In genomic region chr3:90526580-90526979, GRCm38 (mm10) we compare ENCODE assay signal across 12 mouse cellular contexts. TPM values are rescaled to one million over a fixed set of nuclear protein-coding genes. Genes with fewer than 3 reads are reported as not detected.
DNase-seq lines count a peak whose midpoint lies in the region; ATAC-seq lines count a peak whose summit lies in the region.
"Had no signal": no experiment of that assay in that cellular context is flagged by ENCODE, and none has a peak within 500 bp of the region (broad histone marks: within the 10 kb centered on the region; RNA-seq: fewer than 3 reads in every experiment).

TSS of gene S100a14 (plus strand) at chr3:90526856.

- no peak within 1 kb of the TSS for H3K4me2 ChIP-seq in heart, embryonic 16.5 days (ENCODE audit: low read depth, low read length)
- H3K4me2 ChIP-seq in heart, embryonic 11.5 days: no peak within 1 kb of the TSS

- no peaks in the 10 kb centered on the region; the same call in 1 of the 2 replicates for H3K4me1 ChIP-seq in heart, embryonic 16.5 days (ENCODE audit: control insufficient read depth, insufficient read depth, low read length)
- no peaks in the 10 kb centered on the region for H3K4me1 ChIP-seq in heart, embryonic 11.5 days (ENCODE audit: control insufficient read depth, insufficient read depth, low read length)
- no peaks in the 10 kb centered on the region for H3K4me1 ChIP-seq in limb, embryonic 10.5 days

- H3K9ac ChIP-seq in heart, embryonic 16.5 days (ENCODE audit: low read length): no peak within 1 kb of the TSS
- H3K9ac ChIP-seq in heart, embryonic 11.5 days (ENCODE audit: low read depth, low read length): no peak within 1 kb of the TSS

- H3K27me3 ChIP-seq in heart, embryonic 16.5 days (ENCODE audit: control insufficient read depth, insufficient read depth, low read length): no peaks in the 10 kb centered on the region
- H3K27me3 ChIP-seq in heart, embryonic 11.5 days (ENCODE audit: control insufficient read depth, insufficient read depth, low read length): no peaks in the 10 kb centered on the region
- no peaks in the 10 kb centered on the region; the same call in 1 of the 2 replicates for H3K27me3 ChIP-seq in limb, embryonic 10.5 days (ENCODE audit: low read depth, poor library complexity, severe bottlenecking)

- H3K27ac ChIP-seq in heart, embryonic 16.5 days (ENCODE audit: low read length): no peak within 1 kb of the TSS
- no peak within 1 kb of the TSS for H3K27ac ChIP-seq in heart, embryonic 11.5 days (ENCODE audit: low read depth, low read length)
- H3K27ac ChIP-seq in limb, embryonic 10.5 days: 0 out of 2 replicates have a peak within 1 kb of the TSS, but pooled peaks have one; percentile 25
- H3K27ac ChIP-seq: macrophage had no signal

- DNase-seq in MN1 (ENCODE audit: low spot score): peak; percentile 46
- peak; percentile 23 for DNase-seq in limb, embryonic 10.5 days (ENCODE audit: low spot score)
- DNase-seq in embryo, embryonic 10.5 days (ENCODE audit: low spot score): no peak
- DNase-seq in testis, postnatal 14 days (ENCODE audit: low spot score): no peak
- DNase-seq: cerebellum, adult 8-10 months had no signal

- H3K9me3 ChIP-seq in heart, embryonic 16.5 days (replicated peaks; ENCODE audit: control insufficient read depth, low read length): peaks cover 4% of the 10 kb centered on the region; the same call in 1 of the 2 replicates
- no peaks in the 10 kb centered on the region for H3K9me3 ChIP-seq in heart, embryonic 11.5 days (replicated peaks; ENCODE audit: control insufficient read depth, low read length)
- no peaks in the 10 kb centered on the region for H3K9me3 ChIP-seq in limb, embryonic 10.5 days (replicated peaks)

- H3K36me3 ChIP-seq in heart, embryonic 16.5 days (ENCODE audit: control insufficient read depth, insufficient read depth): peaks cover 5% of the 10 kb centered on the region
- no peaks in the 10 kb centered on the region for H3K36me3 ChIP-seq in heart, embryonic 11.5 days (ENCODE audit: control insufficient read depth, insufficient read depth, low read length)
- H3K36me3 ChIP-seq in limb, embryonic 10.5 days: no peaks in the 10 kb centered on the region

- no peak within 1 kb of the TSS for H3K4me3 ChIP-seq in heart, embryonic 16.5 days (ENCODE audit: low read length)
- H3K4me3 ChIP-seq in heart, embryonic 11.5 days (ENCODE audit: low read depth, low read length): no peak within 1 kb of the TSS
- H3K4me3 ChIP-seq in limb, embryonic 10.5 days: no peak within 1 kb of the TSS

- WGBS in heart, embryonic 16.5 days: 31% methylated on average over 5 of the region's 5 CpGs
- 56% methylated on average over 5 of the region's 5 CpGs for WGBS in heart, embryonic 11.5 days (ENCODE audit: insufficient replicate concordance)
- WGBS in limb, embryonic 10.5 days: 76% methylated on average over 5 of the region's 5 CpGs

- ATAC-seq in heart, embryonic 16.5 days (replicated peaks; ENCODE audit: extremely low read depth, insufficient read depth, low FRiP score): peak; percentile 59
- ATAC-seq in heart, embryonic 11.5 days (replicated peaks; ENCODE audit: insufficient number of reproducible peaks, low FRiP score, low TSS enrichment): no peak; the same call in 1 of the 2 replicates
- 0 out of 2 replicates have a peak, but pooled peaks have one; percentile 10 for ATAC-seq in monocyte, adult 5-6 weeks (replicated peaks; ENCODE audit: insufficient number of reproducible peaks, low FRiP score, low TSS enrichment, poor library complexity, severe bottlenecking)
- ATAC-seq in inflammation-experienced regulatory T-cells, adult 6 months: no peak

RNA-seq across cellular contexts. Expression of gene S100a14, which starts in this region (rescaled TPM):
- polyA plus RNA-seq in heart, embryonic 16.5 days (2015; fragmentation: Nextera tagmentation; extraction: Ambion mirVana): 5.7 and 7.3 TPM in 2 replicates
- polyA plus RNA-seq in heart, embryonic 11.5 days (2014; fragmentation: Nextera tagmentation; extraction: Ambion mirVana): not detected in 2 replicates
- polyA plus RNA-seq in limb, embryonic 10.5 days (2016; fragmentation: Nextera tagmentation; extraction: Ambion mirVana): 0.30 TPM in 1 of 2 replicates, not detected in the other
- 3.0 TPM in 1 of 3 replicates, not detected in the others for total RNA-seq in monocyte, adult 5-6 weeks (2017)
- under 1 TPM in 1 of 3 experiments, not detected in 2; 0.40 TPM for polyA plus RNA-seq in inflammation-experienced regulatory T-cells, adult 6 months (2017; shearing (Covaris generic))
- total RNA-seq: CH12.LX had no signal
- polyA plus RNA-seq: hindbrain, embryonic 11.5 days; macrophage had no signal

Comparison
In these comparisons a context has a peak if more than half of its experiments do, and no peak if none do; other contexts are left out.
1. ATAC-seq: peak in heart, embryonic 16.5 days (single experiment) and monocyte, adult 5-6 weeks (single experiment); none in heart, embryonic 11.5 days (single experiment) and inflammation-experienced regulatory T-cells, adult 6 months (single experiment).
2. Peak in DNase-seq and H3K27ac ChIP-seq in limb, embryonic 10.5 days; RNA of the gene not detected or under 1 TPM.